Mouse (Mus musculus) T-helper 17 cell (primary cell): ENCODE results near the gene Olfr1037.
"Not testable (repeated sequence)": the region's sequence is repeated elsewhere in the genome, so short reads cannot be mapped to it uniquely, and the experiment has no call there.

ENCODE experiments used
- in situ Hi-C, 2 experiments: fragments of 300-600 bp; cut with MboI, MseI; formaldehyde crosslinking; loops; 1 replicate in 1 of 2; 2 replicates in 1 of 2; pipeline ENCODE4 v1.15.1; 2025; ENCODE audit warnings: high pct_unique_total_duplicates in 2 of 2

Olfr1037 gene

DNA sequence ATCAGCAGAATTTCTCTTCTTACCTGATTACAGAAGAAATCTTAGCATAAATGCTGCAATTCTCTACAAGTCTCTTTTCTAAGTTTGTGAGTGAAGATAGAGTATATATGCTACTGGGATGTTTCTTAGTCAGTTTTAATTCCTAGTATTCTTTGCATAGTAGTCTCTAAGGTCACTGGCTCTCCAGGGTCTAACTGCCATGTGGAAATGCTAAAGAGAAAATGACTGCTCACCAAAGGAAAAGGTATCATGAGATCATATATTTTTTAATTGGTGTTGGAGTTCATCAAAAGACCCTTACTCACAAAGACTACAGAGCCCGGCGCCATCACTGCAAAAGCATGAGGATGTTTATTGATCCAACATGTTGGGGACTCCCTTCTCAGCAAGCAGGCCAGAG is at the start of gene Olfr1037:
Gene Olfr1037, minus strand, starts transcription at position 101 of the 400 bp plus-strand sequence.
- in situ Hi-C loops, result no loop called here

DNA sequence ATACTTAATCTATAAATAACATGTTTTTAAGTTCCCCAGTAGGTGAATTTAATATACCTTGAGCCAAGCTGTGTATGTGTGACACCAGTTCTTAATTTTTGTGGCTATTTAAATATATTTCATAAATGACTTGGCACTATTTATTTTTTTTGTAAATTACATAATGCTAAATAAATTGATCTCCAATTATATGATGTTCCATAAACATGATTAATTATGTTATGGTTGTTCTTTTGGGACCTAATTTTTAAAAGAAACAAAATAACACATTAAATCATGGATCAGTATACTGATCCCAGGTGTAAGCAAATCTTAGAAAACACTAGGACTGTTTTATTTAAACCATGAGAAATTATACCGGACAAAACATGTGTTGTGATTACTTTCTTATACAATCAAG is 48.6 kb upstream of the Olfr1037 start, which contains the start of gene Olfr1039:
Gene Olfr1039, minus strand, starts transcription at position 101 of the 400 bp plus-strand sequence.
- in situ Hi-C loops, result no loop called here

- in situ Hi-C loops, result not testable (repeated sequence)
Measured at GRCm38 (mm10) chr2:86080478-86080877, 6.7 kb downstream of the Olfr1037 start.

- in situ Hi-C loops, result not testable (repeated sequence)
Measured at GRCm38 (mm10) chr2:86073692-86074091, 13.5 kb downstream of the Olfr1037 start, which contains the start of gene Olfr1036. Gene Olfr1036, plus strand, starts transcription at chr2:86073992.

DNA sequence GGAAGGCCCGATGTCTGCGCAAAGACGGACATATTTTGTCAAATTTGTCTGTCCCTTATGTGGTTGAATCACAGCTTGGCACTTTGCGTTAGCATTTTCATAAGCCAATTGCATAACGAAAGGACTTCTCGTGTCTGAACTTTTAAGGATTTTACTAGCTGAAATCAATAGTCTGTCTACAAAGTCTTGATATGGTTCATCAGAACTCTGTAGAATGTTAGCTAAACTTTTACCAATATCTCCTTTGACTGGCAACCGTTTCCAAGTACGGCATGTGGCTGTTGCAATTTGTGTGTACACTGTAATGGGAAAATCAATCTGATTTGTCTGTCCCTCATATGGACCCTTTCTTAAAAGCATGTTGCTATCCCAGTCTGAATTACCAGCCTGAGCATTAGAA is 17.0 kb downstream of the Olfr1037 start:
- in situ Hi-C loops, result no loop called here

GRCm38 (mm10) chr2:86063766-86064165 is 23.4 kb downstream of the Olfr1037 start:
- in situ Hi-C loops, result loop anchor here in 1 of 2 experiments (10.0 kb wide), 1 partner anchor 501 kb away; no protein-coding TSS in a partner anchor

GRCm38 (mm10) chr2:86050777-86051176 is 36.4 kb downstream of the Olfr1037 start:
- in situ Hi-C loops, result not testable (repeated sequence)

- in situ Hi-C loops, result no loop called here
Measured at GRCm38 (mm10) chr2:86045561-86045960, 41.6 kb downstream of the Olfr1037 start, which contains the start of gene Olfr1034. Gene Olfr1034, plus strand, starts transcription at chr2:86045861.
